Mouse (Mus musculus): ENCODE results near the gene Ms4a15. TPM values are rescaled to one million over a fixed set of nuclear protein-coding genes. Genes with fewer than 3 reads are reported as not detected.

The Ms4a15 gene
- total RNA-seq, 1 experiment from 2014 or later: not detected

DNA sequence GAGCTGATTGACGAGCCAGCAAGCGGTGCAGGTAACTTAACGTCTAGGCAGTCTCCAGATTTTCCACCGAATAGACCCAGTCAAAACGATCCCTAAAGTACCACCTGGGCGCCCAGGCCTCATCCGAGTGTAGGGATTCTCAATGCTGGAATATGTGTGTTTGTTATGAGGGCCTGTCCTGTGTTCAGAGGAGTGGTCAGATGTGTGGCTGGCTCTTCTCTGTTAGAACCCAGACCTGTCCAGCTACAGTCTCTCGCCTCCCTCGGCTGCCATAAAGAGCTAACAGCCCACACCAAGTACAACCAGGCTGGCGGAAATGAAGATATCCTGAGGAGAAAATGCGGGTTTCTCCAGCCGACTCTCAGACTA is 33.1 kb downstream of the Ms4a15 start:
- DNase-seq: no peak

DNA sequence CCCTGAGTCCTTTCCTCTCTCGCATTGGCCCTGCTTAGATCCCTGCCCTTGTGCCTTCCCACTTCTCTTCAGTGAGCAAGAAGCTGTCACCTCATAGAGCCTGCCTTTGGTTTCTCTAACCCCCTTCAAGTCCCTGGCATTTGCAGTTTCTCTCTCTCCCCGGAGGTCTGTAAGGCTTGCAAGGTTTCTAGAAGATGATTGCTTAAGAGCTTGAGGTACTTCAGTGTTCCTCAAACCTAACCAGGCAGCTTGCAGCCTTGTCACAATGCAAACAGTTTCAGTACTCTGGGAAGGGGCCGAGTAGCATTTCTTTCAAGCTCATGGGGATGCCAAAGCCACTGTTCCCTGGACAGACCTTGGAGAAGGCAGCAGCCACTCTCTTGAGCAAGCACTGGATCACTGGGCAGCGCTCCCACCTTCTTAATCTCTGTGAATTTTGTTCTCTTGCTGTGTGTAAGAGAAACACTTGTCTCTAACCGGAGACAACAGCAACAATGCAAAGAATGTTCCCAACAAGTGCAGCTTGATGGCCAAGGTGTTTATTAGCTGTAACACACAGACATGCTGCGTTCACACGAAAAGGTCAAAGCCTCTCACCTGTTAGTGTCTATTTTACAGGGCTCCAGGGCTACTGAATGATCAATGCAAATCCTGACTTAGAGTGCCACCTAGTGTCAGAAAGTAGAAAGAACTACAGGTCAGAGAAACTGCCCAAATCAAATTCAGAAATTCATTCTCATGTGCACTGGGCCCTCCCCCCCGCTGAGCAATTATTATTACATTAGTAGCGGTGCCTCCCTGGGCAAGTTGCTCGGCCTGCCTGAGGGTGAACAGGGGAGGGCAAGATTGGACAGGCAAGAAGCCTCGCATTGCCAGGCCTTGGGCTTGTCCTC is 33.7 kb downstream of the Ms4a15 start:
- DNase-seq: no peak

- no peak for DNase-seq
These were observed 40.8 kb downstream of the Ms4a15 start for GRCm38 (mm10) chr19:10952021-10952939.

GRCm38 (mm10) chr19:10949558-10949957 is 43.5 kb downstream of the Ms4a15 start:
- no peak for DNase-seq

GRCm38 (mm10) chr19:10949112-10949511 is 43.9 kb downstream of the Ms4a15 start, which contains the start of gene Ccdc86:
TSS of gene Ccdc86 (minus strand) at chr19:10949266.
- peak; percentile 92 for DNase-seq

DNA sequence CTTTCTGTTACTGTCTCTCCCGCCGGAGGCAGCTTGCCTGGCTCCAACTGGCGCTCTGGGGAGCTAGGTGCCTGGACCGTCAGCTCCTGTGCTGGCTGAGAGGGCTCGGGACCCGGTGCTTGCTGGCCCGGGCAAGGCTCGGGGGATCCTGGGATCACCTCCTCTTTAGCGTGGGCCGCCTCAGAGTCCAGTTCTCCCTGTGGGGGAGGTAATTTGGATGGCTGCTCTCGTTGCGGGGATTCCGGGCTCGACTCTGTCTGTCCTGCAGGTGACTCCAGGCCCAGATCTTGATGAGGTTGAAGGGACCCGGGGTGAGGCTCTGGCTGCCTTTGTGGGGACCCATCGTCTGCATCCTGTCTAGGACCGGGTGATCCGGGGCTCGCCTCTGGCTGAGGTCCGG is 44.6 kb downstream of the Ms4a15 start:
- DNase-seq: peak; percentile 15

- DNase-seq: no peak
These were observed 45.8 kb downstream of the Ms4a15 start for GRCm38 (mm10) chr19:10947219-10947618.

- no peak for DNase-seq
These were observed 46.5 kb downstream of the Ms4a15 start for GRCm38 (mm10) chr19:10946506-10946905.

DNA sequence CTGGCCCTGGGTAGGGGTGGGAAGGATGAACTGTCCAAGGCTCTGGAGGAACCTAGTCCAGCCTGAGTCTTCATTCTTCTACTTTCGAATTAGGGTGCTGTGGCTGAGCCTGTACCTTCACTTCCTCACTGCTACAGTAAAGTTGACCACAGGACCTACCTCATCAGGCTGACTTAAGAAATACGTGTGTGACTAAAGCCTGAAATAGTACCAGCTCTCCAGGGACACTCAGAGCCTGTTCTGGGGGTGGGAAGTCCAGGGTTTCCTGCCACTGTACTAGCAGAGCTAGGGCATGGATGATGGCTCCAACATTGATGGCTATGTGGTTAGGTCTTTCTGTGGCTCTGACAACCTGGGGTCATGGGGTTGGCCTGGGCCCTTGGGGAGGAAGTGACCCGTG is 49.1 kb downstream of the Ms4a15 start:
- no peak for DNase-seq

GRCm38 (mm10) chr19:10940801-10941457 is 52.1 kb downstream of the Ms4a15 start:
- peak; percentile 37 for DNase-seq

DNA sequence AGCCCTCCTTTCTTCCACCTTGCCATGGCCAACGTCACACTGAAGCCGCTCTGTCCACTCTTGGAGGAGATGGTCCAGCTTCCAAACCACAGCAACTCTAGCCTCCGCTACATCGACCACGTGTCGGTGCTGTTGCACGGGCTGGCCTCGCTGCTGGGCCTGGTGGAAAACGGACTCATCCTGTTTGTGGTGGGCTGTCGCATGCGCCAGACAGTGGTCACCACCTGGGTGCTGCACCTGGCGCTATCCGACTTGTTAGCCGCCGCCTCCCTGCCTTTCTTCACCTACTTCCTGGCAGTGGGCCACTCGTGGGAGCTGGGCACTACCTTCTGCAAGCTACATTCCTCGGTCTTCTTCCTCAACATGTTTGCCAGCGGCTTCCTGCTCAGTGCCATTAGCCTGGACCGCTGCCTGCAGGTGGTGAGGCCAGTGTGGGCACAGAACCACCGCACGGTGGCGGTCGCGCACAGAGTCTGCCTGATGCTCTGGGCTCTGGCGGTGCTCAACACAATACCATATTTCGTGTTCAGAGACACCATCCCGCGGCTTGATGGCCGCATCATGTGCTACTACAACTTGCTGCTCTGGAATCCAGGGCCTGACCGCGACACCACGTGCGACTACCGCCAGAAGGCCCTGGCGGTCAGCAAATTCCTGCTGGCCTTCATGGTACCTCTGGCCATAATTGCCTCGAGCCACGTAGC is 52.8 kb downstream of the Ms4a15 start:
- DNase-seq: peak; percentile 81

- DNase-seq: no peak
These were observed 54.3 kb downstream of the Ms4a15 start for GRCm38 (mm10) chr19:10938771-10939170.

DNA sequence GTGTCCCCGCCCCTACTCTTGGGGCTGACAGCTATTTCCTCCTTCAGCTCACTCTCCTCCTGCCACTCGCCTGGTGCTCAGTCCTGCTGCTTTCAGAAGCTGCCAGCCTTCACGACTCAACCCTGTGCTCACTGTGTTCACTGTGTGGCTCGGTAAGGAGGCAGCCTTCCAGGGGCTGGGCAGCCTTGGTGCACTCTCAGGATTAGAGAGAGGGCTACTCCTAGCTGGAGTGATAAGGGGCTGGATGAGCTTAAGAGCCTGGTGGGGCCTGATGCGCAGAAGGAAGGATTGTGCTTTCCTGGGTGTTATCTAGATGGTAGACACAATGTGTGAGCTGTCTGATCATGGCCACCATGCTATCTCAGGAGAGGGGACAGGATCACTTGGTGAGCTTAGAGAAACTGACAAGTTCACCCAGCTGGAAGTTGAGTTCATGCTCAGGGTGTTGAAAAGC is 55.9 kb downstream of the Ms4a15 start, which contains the start of gene Ptgdr2:
Gene Ptgdr2, plus strand, starts transcription at position 51 of the 454 bp plus-strand sequence.
- no peak for DNase-seq

DNA sequence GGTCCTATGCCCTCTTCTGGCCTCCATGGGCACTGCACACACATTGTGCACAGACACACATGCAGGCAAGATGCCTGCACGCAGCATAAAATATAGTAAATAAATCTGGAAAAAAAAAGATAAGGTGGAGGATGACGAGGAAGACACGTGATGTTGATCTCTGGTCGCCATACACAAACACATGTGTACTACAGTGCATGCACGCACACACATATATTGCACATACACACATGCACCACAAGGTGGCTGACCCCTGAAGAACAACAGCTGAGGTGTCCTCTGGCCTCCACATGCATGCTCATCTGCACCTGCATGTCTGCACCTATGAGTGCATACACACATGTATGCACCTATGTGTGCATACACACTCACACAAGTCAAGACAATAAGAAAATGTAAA is 57.0 kb downstream of the Ms4a15 start:
- no peak for DNase-seq

DNA sequence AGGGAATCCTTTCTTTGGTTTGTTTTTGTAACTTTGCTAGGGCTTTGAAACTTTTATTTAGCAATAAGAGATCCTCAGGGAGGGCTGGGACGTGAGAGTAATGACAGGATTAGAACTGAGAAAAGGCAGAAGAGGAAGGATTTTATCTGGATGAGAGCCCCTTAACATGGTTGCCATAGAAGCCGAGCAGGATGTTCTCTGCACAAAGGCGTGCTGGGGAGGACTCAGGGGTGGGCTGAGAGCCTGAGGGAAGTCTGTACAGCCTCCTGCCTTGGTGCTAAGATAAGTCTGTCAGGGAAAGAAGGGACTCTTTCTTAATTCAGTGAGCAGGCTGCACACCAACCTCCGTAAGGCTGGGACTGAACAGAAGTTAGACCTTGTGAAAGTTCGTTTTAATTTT is 58.0 kb downstream of the Ms4a15 start:
- no peak for DNase-seq

DNA sequence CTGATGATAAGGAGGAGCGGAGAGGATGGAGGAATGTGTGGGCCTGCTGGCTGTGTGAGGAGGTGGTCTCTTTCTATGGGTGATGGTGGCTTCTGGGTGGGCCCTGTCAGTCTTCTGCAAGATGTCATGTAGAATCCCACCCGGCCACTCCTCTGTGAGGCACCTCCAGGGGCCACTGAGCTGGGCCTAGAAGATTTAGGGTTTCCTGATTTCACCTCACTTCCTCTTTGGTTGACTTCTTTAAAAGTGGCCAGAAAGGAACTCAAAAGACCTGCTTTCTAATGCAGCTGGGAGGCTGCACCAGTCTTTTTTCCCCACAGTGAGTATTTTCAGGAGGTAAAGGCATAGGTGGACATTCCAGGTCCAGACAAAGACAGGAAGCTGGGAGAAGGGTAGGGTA is 62.4 kb downstream of the Ms4a15 start:
- DNase-seq: no peak

Other genes starting within 250 kb of the Ms4a15 start
- not detected in 2 replicates for gene Cd6, start 163.2 kb downstream of the Ms4a15 start, total RNA-seq (2021)
- 3.2 and 4.0 TPM in 2 replicates for gene Slc15a3, start 153.5 kb downstream of the Ms4a15 start, total RNA-seq (2021)
- 30.5 and 32.8 TPM in 2 replicates for gene Tmem132a, start 123.3 kb downstream of the Ms4a15 start, total RNA-seq (2021)
- 143 and 161 TPM in 2 replicates for gene Tmem109, start 111.2 kb downstream of the Ms4a15 start, total RNA-seq (2021)
- gene Prpf19, start 98.0 kb downstream of the Ms4a15 start, total RNA-seq (2021): 196 and 223 TPM in 2 replicates
- not detected in 2 replicates for gene Zp1, start 72.6 kb downstream of the Ms4a15 start, total RNA-seq (2021)
- 0.12 and 0.48 TPM in 2 replicates for gene Ptgdr2, start 56.1 kb downstream of the Ms4a15 start, total RNA-seq (2021)
- gene Ccdc86, start 44.0 kb downstream of the Ms4a15 start, total RNA-seq (2021): 14.5 and 16.7 TPM in 2 replicates
- 30.9 and 39.3 TPM in 2 replicates for gene Ms4a10, start 18.6 kb downstream of the Ms4a15 start, total RNA-seq (2021)
- not detected in 2 replicates for gene Ms4a18, start 24.8 kb upstream of the Ms4a15 start, total RNA-seq (2021)
- gene Ms4a8a, start 87.9 kb upstream of the Ms4a15 start, total RNA-seq (2021): 0.90 and 0.94 TPM in 2 replicates
- gene 1700017D01Rik, start 137.6 kb upstream of the Ms4a15 start, total RNA-seq (2021): not detected in 2 replicates
- not detected in 2 replicates for gene 1700025F22Rik, start 172.1 kb upstream of the Ms4a15 start, total RNA-seq (2021)
- gene Ms4a13, start 203.5 kb upstream of the Ms4a15 start, total RNA-seq (2021): not detected in 2 replicates
- not detected in 2 replicates for gene Ms4a12, start 239.2 kb upstream of the Ms4a15 start, total RNA-seq (2021)